11 mouse cellular contexts compared by ENCODE assay signal in the genomic region with DNA sequence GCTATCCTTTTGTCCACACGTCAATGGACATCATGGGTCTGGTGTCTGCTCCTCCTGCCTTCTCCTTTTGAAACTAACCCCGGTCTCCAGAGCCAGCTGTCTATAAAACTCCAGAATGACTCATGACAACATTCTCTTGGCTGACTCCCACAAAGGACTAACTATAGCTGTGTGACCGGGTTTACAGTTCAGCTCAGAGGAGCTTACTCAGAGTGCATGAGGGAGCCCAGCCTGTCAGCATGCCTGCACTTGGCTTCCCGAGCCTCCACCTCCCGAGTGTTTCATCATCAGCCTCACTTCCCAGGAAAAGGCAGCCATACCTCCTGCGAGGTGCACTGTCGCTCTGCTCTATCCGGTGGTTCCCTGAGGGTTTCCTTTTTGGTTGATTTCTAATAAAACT. TPM values are rescaled to one million over a fixed set of nuclear protein-coding genes. Genes with fewer than 3 reads are reported as not detected.
DNase-seq lines count a peak whose midpoint lies in the region; ATAC-seq lines count a peak whose summit lies in the region.
"Had no signal": no experiment of that assay in that cellular context is flagged by ENCODE, and none has a peak within 500 bp of the region (broad histone marks: within the 10 kb centered on the region; RNA-seq: fewer than 3 reads in every experiment).

No protein-coding gene starts in this region.

- peaks cover 30% of the 10 kb centered on the region for H3K4me1 ChIP-seq in heart, embryonic 16.5 days (ENCODE audit: control insufficient read depth, insufficient read depth, low read length)
- H3K4me1 ChIP-seq in forebrain, embryonic 14.5 days (ENCODE audit: control insufficient read depth, insufficient read depth, low read length), result peaks cover 11% of the 10 kb centered on the region; the same call in 1 of the 2 replicates
- H3K4me1 ChIP-seq in forebrain, embryonic 12.5 days, result peaks cover 16% of the 10 kb centered on the region
- peaks cover 2% of the 10 kb centered on the region; the same call in 1 of the 2 replicates for H3K4me1 ChIP-seq in forebrain, embryonic 11.5 days (replicated peaks; ENCODE audit: control insufficient read depth, insufficient read depth, low read length)

- H3K4me3 ChIP-seq in heart, embryonic 16.5 days (ENCODE audit: low read length), result no peak overlapping the region
- H3K4me3 ChIP-seq in forebrain, embryonic 14.5 days (ENCODE audit: low read depth, low read length), result no peak overlapping the region
- no peak overlapping the region for H3K4me3 ChIP-seq in forebrain, embryonic 12.5 days (replicated peaks)
- H3K4me3 ChIP-seq in forebrain, embryonic 11.5 days (ENCODE audit: low read depth, low read length), result no peak overlapping the region
- H3K4me3 ChIP-seq: liver, embryonic 15.5 days had no signal

- H3K9ac ChIP-seq in heart, embryonic 16.5 days (ENCODE audit: low read length), result no peak overlapping the region
- no peak overlapping the region for H3K9ac ChIP-seq in forebrain, embryonic 14.5 days (ENCODE audit: low read length)
- H3K9ac ChIP-seq in forebrain, embryonic 12.5 days, result no peak overlapping the region
- no peak overlapping the region for H3K9ac ChIP-seq in forebrain, embryonic 11.5 days (ENCODE audit: low read length)
- H3K9ac ChIP-seq: liver, embryonic 15.5 days had no signal

- peak overlapping the region; percentile 32; the same call in 1 of the 2 replicates for H3K27ac ChIP-seq in heart, embryonic 16.5 days (ENCODE audit: low read length)
- no peak overlapping the region for H3K27ac ChIP-seq in forebrain, embryonic 14.5 days (ENCODE audit: low read depth, low read length)
- no peak overlapping the region for H3K27ac ChIP-seq in forebrain, embryonic 12.5 days
- no peak overlapping the region for H3K27ac ChIP-seq in forebrain, embryonic 11.5 days (ENCODE audit: low read depth, low read length)
- H3K27ac ChIP-seq: liver, embryonic 15.5 days had no signal

- no peaks in the 10 kb centered on the region for H3K27me3 ChIP-seq in heart, embryonic 16.5 days (ENCODE audit: control insufficient read depth, insufficient read depth, low read length)
- H3K27me3 ChIP-seq in forebrain, embryonic 14.5 days (replicated peaks; ENCODE audit: control insufficient read depth, insufficient read depth, low read length), result no peaks in the 10 kb centered on the region
- no peaks in the 10 kb centered on the region for H3K27me3 ChIP-seq in forebrain, embryonic 12.5 days
- H3K27me3 ChIP-seq in forebrain, embryonic 11.5 days (ENCODE audit: control insufficient read depth, insufficient read depth, low read length), result no peaks in the 10 kb centered on the region
- H3K27me3 ChIP-seq: liver, embryonic 15.5 days had no signal

- H3K4me2 ChIP-seq in heart, embryonic 16.5 days (ENCODE audit: low read depth, low read length), result no peak overlapping the region
- no peak overlapping the region for H3K4me2 ChIP-seq in forebrain, embryonic 14.5 days (ENCODE audit: low read length)
- H3K4me2 ChIP-seq in forebrain, embryonic 12.5 days, result no peak overlapping the region
- no peak overlapping the region for H3K4me2 ChIP-seq in forebrain, embryonic 11.5 days (ENCODE audit: low read depth, low read length, severe bottlenecking)
- H3K4me2 ChIP-seq: liver, embryonic 15.5 days had no signal

- H3K36me3 ChIP-seq in heart, embryonic 16.5 days (ENCODE audit: control insufficient read depth, insufficient read depth), result no peaks in the 10 kb centered on the region
- no peaks in the 10 kb centered on the region for H3K36me3 ChIP-seq in forebrain, embryonic 14.5 days (ENCODE audit: control insufficient read depth, insufficient read depth, low read length)
- no peaks in the 10 kb centered on the region for H3K36me3 ChIP-seq in forebrain, embryonic 12.5 days (replicated peaks)
- H3K36me3 ChIP-seq in forebrain, embryonic 11.5 days (ENCODE audit: control insufficient read depth, insufficient read depth, low read length), result no peaks in the 10 kb centered on the region
- H3K36me3 ChIP-seq: liver, embryonic 15.5 days had no signal

- peak; percentile 48 for DNase-seq in layer of hippocampus, adult 9-11 months
- no peak for DNase-seq in layer of hippocampus, adult 8-10 months (ENCODE audit: low spot score in 2 of 2)
- peak; percentile 71 for DNase-seq in MN1 (ENCODE audit: low spot score)
- peak; percentile 66 for DNase-seq in adrenal gland, postnatal 14 days
- DNase-seq in forebrain, embryonic 14.5 days (ENCODE audit: low spot score), result no peak
- DNase-seq in forebrain, embryonic 11.5 days (ENCODE audit: low spot score), result no peak
- DNase-seq: kidney, adult 2 months; spleen, adult 18-20 months had no signal

- no peaks in the 10 kb centered on the region for H3K9me3 ChIP-seq in heart, embryonic 16.5 days (replicated peaks; ENCODE audit: control insufficient read depth, low read length)
- H3K9me3 ChIP-seq in forebrain, embryonic 14.5 days (replicated peaks; ENCODE audit: control insufficient read depth, low read length), result no peaks in the 10 kb centered on the region
- no peaks in the 10 kb centered on the region for H3K9me3 ChIP-seq in forebrain, embryonic 12.5 days
- no peaks in the 10 kb centered on the region for H3K9me3 ChIP-seq in forebrain, embryonic 11.5 days (ENCODE audit: control insufficient read depth, low read length)
- H3K9me3 ChIP-seq: liver, embryonic 15.5 days had no signal

- 41% methylated on average over 8 of the region's 8 CpGs for WGBS in heart, embryonic 16.5 days
- WGBS in forebrain, embryonic 14.5 days, result 77% methylated on average over 8 of the region's 8 CpGs
- 72% methylated on average over 8 of the region's 8 CpGs for whole genome bisulfite sequencing in forebrain, embryonic 12.5 days
- WGBS in forebrain, embryonic 11.5 days, result 81% methylated on average over 8 of the region's 8 CpGs

- no peak for ATAC-seq in heart, embryonic 16.5 days (replicated peaks; ENCODE audit: extremely low read depth, insufficient read depth, low FRiP score)
- ATAC-seq in forebrain, embryonic 14.5 days, result no peak
- no peak for ATAC-seq in forebrain, embryonic 12.5 days (ENCODE audit: low FRiP score)
- no peak for ATAC-seq in forebrain, embryonic 11.5 days (replicated peaks; ENCODE audit: low FRiP score)

RNA-seq across cellular contexts. Expression of gene Taf4, which starts 3.4 kb away (rescaled TPM):
- 10 to 100 TPM; 22.0 to 23.5 (median 22.3) TPM for total RNA-seq in layer of hippocampus, adult 8-10 months (2022)
- total RNA-seq in adrenal gland, postnatal 14 days (2021), result 20.7 and 21.6 TPM in 2 replicates
- polyA plus RNA-seq in heart, embryonic 16.5 days (2015; fragmentation: Nextera tagmentation; extraction: Ambion mirVana), result 2.1 TPM in 2 replicates
- 4.3 and 5.8 TPM in 2 replicates for polyA plus RNA-seq in forebrain, embryonic 14.5 days (2014; fragmentation: Nextera tagmentation; extraction: Ambion mirVana)
- polyA plus RNA-seq in forebrain, embryonic 12.5 days (2016; fragmentation: Nextera tagmentation; extraction: Ambion mirVana), result 5.2 and 5.8 TPM in 2 replicates
- 7.4 and 8.2 TPM in 2 replicates for polyA plus RNA-seq in forebrain, embryonic 11.5 days (2014; fragmentation: Nextera tagmentation; extraction: Ambion mirVana)

RNA-seq across cellular contexts. Expression of gene Lsm14b, which starts 45.0 kb away (rescaled TPM):
- total RNA-seq in layer of hippocampus, adult 8-10 months (2022), result 10 to 100 TPM; 83.3 to 97.9 (median 92.6) TPM
- 36.0 and 36.8 TPM in 2 replicates for total RNA-seq in adrenal gland, postnatal 14 days (2021)
- 4.5 and 6.7 TPM in 2 replicates for polyA plus RNA-seq in heart, embryonic 16.5 days (2015; fragmentation: Nextera tagmentation; extraction: Ambion mirVana)
- polyA plus RNA-seq in forebrain, embryonic 14.5 days (2014; fragmentation: Nextera tagmentation; extraction: Ambion mirVana), result 17.9 and 29.1 TPM in 2 replicates
- polyA plus RNA-seq in forebrain, embryonic 12.5 days (2016; fragmentation: Nextera tagmentation; extraction: Ambion mirVana), result 15.4 and 15.7 TPM in 2 replicates
- polyA plus RNA-seq in forebrain, embryonic 11.5 days (2014; fragmentation: Nextera tagmentation; extraction: Ambion mirVana), result 7.5 and 8.9 TPM in 2 replicates

Comparison
In these comparisons a context has a peak if more than half of its experiments do, and no peak if none do; other contexts are left out.
1. DNase-seq: peak in layer of hippocampus, adult 9-11 months (single experiment), MN1 (single experiment) and adrenal gland, postnatal 14 days (single experiment); none in layer of hippocampus, adult 8-10 months (0 of 2), forebrain, embryonic 14.5 days (single experiment) and forebrain, embryonic 11.5 days (single experiment).